Mouse (Mus musculus) right cerebral cortex, adult 18-20 months (tissue): ENCODE results near the gene Cdh7.
"Not testable (repeated sequence)": the region's sequence is repeated elsewhere in the genome, so short reads cannot be mapped to it uniquely, and the experiment has no call there.

Experiments used
- DNase-seq: peaks from one replicate; pipeline ENCODE4 v3.0.0; 2022; ENCODE audit warnings: mixed read lengths

Gene Cdh7

DNA sequence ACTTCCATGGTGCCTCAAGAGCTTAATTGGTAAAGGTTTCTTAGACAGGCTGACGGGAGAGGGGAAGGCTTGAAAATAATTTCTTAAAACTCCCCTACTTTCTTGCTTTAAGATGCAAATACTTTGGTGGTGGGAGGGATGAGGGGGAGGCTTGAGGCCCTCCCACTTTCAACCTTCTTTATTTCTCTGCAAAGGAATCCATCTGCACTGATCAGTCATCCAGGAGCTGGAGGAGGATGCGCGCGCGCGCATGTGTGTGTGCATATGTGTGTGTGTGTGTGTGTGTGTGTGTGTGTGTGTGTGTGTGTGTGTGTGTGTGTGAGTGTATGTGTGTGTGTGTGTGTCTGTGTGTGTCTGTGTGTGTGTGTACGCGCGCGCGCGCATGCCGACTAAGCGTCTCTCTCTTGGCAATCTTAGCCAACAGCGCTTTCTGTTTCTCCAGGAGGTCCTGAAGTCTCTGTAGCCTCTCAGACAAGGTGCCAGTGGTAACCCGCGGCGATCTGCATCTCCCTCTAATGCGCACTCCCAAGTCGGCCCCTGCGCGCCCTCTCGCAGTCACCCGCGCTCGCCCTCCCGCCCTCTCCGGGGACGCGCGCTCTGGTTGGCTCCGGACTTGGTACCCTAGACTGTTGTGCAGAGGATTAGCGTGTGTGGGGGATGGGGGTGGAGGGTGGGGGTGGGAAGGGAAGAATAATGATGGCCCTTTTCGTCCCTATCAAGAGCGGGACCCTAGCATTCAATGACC, at the start of gene Cdh7:
TSS of gene Cdh7 (plus strand) at position 368 of the 745 bp plus-strand sequence.
- peak; percentile 52 for DNase-seq

DNA sequence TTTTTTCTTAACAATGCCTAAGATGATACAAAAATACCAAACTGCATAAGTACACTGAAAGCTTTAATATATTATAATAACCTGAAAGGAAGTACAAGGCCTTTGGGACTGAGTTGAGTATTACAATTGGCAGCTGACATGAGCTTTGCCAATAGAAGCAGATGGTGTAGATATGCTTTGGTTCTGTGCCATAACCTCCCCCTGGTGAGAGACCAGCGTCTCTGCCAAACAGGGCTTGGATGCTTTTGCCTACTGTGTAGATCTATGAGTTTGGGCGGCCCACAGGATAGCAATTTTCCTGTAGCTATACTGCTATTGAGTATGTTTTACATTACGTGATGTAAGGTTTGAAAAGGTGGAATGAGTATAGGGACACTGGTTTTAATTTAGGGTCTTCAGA, 49.6 kb upstream of the Cdh7 start:
- no peak for DNase-seq

DNA sequence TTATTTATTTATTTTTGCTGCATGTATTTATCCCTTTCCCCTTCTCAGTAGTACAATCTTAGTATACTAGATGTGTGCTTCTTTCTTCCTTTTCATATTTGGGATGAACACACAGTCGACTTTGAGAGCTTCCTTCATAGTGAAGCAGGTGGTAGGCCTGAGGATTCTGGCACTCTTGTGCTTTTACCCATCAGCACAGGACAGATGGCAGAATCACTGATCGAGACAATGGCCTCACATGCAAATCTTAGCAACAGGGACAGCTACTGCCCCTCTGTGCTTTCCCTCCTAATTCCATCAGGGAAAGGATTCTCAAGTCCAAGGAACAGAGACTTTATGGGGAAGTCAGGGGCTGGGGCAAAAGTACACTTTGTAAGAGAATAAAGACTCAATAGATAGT, 33.7 kb upstream of the Cdh7 start:
- no peak for DNase-seq

DNA sequence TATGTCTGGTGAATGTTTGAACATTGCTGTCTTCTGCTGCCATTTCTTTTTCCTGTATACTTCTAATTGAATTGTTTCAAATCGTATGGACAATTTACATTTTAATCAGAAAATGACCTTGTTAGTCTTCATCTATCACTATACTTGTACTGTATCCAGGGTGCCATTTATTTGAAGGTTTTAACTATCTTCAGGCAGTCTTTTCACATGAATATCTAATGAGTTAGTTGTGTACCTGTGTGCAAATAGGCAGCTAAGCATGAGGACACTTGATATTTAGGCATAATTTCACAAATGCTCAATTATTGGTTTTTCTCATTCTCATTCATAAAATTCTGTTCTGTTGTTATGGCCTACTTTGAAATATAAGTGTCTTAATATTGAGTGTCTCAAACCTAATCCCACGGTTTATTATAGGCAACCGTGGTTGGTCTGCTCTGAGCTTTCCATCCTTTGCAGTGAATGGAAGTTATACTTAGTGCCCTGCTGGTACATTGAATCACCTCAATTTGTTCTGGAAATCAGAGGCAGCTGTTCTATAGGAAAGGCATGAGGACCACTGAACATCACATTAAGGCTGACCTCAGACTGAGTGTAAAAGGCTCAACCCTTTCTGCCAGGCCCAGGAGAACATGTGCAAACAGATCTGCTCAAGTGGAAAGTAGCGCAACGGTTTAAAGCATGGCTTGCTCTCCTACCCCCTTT, 10.4 kb upstream of the Cdh7 start:
- DNase-seq = no peak

DNA sequence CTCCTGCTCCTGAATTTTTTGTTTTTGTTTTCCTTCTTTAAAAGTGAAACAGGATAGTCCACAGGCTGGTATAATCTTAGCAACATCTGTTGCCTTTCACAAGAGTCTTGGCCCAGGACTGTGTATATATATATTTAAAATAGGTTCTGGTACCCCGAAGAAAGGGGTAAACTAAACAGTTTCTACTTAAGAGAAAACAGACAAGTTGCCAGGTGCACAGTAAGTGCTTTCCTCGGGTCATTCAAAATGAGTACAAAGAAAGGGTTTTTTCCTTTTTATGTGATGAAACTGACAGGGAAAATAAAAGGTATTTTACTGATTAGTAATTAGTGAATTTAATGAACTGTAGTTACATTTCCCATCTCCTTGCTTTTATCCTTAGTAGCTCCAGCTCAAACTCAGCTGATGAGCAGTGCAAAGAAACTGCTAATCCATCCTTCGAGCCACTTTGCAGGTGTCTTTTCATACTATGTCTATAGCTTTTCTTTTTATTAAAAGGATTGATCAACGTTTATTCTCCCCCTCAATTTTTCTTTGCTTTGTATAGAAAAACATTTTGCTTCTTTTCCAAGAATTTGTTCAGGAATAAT, 9.7 kb upstream of the Cdh7 start:
- DNase-seq = no peak

DNA sequence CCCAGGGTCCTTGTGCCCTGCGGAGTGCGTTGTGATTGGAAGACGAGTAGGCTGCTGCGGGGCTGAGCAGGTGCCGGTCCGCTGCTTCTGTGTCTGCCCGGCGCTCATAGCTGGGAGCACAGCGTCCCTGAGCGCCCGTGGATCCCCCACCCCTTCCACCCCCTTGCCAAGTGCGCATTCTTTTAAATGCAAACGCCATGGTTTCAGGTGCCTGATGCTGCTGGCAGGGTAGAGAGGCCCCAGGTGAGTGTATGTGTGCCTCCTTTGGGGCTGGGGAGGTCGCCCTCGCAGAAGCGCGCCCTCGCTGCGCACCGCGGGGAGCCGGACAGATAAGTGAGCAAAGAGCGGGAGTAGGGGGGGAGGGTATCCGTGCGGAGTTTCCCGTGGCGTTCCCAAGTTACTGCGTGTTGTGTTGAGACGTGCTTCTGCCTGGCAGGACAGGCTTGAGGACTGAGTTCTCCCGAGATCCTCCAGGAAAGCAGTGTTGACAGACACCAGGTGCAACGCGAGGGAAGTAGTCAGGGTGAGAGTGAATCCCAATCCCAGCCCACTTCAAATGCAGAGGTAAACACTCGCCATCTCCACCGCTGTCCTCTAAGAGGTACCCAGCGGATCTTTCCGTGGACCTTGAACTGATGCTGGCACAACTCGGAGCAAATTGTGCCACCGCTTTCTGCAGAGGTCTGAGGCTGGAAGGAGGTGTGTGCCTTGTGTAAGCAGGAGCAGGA, 742 bp downstream of the Cdh7 start:
- peak; percentile 62 for DNase-seq

DNA sequence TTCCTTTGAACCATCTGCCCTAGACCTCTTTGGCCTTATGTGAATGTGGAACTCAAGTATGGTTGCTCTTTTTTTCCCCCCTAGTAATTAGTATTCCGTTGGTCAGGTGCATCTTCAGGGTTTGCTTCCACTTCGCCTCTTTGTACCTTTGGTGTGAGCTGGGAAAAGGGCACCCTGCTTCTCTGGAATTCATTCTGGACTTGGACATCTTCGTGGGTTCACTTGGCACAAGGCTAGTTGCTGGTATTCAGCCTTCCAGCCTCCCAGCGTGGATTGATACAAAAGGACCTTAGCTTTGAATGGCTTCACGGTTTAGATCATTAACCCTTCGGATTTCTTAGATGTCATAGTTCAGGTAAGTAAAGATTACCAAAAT, 1.3 kb downstream of the Cdh7 start:
- DNase-seq = no peak

DNA sequence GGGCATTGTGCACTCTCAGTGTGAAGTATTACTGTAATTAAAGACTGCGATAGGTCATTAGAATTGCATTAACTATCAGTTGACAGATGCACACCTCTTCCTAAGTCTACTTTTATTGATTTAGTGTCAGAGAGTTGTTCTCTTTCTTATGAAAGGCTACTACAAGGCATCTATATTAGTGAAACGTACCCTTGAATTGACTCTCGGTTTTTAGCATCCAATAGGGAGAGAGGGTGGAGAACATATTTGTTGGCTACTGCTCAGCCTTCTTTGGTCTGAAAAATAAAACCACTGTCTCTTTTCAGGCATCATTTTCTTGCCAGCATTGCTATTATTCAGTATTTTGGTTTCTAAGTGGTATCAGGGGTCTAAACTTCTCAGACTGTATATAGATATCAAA, 2.5 kb downstream of the Cdh7 start:
- DNase-seq = no peak

DNA sequence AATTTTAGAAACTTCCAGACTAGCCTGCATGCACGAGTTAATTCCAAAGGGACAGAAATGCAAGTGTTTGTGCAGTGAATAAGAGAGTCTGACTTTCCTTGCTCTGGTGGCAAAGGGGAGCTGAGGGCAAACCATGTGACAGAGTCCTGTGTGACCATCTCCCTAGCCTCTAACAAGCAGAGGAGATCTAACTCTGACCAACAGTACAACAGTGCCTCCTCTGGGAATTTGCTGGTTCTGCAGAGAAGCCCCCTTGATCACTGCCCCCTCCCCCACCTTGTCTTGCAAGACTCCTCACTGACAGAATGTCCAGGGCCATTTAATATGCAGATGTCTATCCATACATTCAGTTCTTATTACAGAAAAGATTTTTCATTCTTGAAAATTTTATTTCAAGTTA, 3.2 kb downstream of the Cdh7 start:
- DNase-seq = peak; percentile 14

DNA sequence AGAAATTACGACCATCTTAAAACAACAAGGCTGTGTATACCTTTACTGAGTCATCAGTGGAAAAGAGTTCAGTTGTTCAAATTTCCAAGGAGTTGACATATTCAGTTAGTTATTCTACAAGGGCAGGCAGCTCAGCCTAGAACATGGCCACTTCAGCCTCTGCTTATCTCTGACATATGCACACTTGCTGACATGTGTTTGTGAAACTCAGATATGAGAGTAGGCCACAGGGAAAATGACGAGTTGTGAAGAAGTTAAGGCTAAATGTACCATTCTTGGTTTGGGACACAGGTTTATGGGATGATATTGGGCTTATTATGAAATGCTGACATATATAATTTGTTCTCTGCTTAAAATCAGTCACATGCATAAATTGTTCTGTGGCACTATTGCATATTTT, 7.3 kb downstream of the Cdh7 start:
- DNase-seq = no peak

DNA sequence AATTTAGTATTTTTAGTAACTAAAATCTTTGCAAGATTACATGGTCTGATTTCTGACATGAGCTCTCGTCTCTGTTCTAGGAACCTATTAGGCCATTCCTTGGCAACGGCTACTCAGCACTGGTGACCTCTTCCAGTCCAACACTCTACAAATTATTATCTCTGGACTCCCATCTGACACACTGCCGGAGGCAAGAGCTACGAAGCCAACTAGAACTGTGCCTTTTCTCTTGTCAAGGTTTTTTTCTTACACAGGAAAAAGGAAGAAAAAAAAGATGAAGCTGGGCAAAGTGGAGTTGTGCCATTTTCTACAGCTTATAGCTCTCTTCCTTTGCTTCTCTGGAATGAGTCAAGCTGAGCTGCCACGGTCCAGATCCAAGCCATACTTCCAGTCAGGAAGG, 11.7 kb downstream of the Cdh7 start:
- no peak for DNase-seq

DNA sequence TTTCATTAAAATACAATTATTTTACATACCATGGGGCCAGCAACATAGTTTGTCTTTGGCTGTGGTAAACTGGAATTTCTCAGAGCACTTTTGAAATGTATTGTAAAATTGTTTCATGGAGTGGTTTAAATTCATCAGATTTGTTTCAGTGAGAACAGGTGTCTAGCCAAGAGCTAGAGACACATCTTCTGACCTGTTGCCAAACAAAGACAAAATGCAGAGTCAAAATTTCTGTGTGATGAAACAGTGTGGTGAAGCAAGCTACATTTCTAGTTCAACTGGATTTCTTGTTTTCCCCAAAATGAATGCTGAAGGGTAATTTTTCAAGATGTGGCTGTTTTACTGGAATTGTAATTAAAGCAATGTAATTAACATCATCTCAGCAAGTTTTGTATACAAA, 22.2 kb downstream of the Cdh7 start:
- no peak for DNase-seq

DNA sequence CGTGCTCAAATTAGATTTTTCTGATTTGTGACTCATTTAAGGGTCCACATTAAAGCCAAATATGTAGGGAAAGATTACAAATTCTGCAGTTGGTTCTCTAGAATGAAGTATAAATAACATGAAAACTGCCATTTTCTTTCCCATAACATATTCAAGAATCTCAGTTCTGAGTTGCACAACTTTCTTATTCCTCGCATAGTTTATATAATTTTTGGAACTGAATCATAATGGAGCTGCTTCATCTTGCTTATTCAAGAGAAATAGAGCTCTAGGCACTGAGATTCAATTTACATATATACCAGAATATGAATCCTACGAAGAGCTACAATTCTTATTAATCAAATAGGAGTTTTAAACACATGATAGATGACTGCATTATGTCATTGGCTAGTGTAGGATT, 22.8 kb downstream of the Cdh7 start:
- no peak for DNase-seq

DNA sequence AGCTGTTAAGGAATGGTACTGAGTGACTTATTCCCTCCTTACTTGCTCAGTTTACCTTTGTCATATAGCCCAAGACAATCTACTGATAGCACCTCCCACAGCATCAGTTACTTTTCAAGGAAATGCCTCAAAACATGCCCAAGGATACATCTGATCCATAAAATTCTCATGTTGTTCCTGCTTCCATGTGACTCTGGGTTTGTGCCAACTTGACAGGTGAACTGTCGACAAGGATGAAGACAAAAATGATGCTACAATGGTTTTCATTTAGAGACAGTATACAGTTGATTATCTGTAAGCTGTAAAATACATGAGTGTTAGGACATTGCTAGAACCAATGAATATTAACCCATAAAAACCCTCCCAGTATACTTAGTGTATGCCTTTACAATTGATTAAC, 29.9 kb downstream of the Cdh7 start:
- no peak for DNase-seq

DNA sequence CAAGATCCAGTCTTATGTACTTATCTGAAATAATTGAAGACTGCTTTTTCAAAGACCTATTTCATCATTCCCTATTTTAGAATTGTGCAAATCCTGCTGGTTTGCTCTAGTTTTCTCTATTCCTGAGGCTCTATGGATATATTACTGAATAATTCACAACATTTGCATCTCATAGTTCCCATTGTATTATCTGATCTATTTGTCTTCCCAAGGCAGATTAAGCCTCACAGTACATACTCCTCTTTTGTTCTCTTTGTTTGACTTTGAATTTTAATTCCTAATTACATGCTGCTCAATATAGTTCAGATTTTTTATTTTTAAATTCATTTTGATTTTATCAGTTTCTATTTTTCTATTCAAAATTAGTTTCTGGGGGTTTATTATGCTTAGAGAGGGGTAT, 74.1 kb downstream of the Cdh7 start:
- no peak for DNase-seq

DNA sequence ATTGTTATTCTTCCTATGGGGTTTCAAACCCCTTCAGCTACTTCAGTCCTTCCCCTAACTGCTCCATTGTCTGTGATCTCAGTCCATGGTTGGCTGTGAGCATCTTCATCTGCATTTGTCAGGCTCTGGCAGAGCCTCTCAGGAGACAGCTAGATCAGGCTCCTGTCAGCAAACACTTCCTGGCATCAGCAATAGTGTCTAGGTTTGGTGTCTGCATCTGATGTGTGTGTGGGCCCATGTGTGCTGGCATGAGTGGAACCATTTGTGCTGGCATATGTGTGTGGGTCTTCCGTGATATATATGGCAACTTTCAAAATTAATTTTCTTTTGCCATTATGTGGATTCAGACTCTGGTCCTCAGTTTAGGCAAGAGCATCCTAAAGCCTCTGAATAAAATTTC, 85.2 kb downstream of the Cdh7 start:
- DNase-seq = peak; percentile 50

DNA sequence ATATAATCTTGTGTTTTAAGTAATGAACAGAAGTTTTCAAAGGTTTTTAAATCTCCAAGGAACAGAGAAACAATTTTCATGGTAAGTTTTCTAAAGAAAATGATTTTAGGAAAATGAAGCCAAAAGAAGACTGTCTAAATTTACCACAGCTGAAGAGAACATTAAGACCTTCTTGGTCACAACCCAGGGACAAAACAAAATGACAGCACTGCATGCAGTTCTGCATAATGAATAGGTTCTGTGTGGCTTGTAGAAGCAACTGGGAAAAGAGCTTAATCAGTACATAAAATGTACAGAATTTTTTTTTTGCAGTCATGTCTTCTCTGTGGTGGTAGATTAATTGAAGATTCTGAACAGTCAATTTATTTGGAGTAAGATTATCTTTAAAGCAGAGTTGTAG, 96.2 kb downstream of the Cdh7 start:
- peak; percentile 36 for DNase-seq

DNA sequence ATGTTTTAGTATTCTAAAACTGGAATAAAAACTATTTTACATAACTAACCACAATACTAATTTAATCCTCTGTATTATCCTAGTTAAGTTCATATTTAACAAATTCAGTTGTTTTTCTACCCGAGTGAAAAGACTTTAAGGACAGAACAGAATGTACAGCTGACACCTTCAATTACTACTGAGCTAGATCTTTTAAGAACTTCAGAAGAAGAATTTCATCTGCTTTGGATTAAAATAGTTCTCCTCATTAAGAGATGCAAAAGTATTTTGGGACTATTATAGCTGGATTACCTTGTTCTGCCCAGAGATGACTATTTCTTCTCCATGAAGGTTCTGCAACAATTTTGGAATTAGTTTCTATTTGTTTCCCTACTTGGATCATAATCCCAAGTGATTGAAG, 135.8 kb downstream of the Cdh7 start:
- DNase-seq = no peak

DNA sequence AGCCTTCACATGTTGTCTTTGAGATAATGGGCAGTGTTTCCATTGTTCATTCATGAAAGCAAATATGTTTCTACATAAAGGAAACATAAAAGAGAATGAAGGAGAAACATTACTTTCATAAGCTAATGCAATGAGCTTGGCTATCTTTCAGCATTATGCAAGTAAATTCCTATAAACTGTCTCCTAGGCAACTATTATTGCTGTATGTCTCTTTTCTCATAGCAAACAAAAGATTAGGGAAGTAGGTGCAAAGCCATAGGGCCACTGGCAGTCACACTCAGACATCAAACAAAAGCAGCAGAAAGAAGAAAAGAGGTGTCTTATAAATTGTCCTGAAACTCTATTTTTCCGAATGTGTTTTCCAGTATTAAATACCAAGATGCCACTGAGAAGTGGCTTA, 136.6 kb downstream of the Cdh7 start:
- DNase-seq = no peak

DNA sequence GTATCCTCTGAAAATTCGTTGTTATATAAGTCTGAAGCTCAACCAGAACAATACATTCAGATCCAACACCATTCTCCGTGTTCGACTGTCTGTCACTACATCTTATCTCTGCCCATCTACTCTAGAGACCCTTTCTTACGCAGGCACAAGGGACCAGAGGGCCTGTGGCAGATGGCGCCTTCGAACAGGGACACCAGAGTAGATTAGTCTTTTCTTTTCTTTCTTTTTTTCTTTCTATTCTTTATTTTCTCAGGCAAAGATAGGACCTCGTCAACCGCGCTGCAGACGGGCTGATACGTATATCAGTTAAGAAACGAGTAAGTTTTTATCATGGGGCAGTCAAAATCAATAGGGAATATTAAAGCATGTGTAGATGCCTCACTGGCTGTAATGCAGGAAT, 189.2 kb downstream of the Cdh7 start:
- not testable (repeated sequence) for DNase-seq
